Mouse (Mus musculus) spleen, embryonic (tissue): ENCODE results near the gene Taf4.

Experiments
- CTCF ChIA-PET: fragments of 350-600 bp; sonication (Branson Sonifier 250); formaldehyde crosslinking; loops from one replicate; lab custom pipeline; 2022; lab: Charles Lee

Taf4 gene

DNA sequence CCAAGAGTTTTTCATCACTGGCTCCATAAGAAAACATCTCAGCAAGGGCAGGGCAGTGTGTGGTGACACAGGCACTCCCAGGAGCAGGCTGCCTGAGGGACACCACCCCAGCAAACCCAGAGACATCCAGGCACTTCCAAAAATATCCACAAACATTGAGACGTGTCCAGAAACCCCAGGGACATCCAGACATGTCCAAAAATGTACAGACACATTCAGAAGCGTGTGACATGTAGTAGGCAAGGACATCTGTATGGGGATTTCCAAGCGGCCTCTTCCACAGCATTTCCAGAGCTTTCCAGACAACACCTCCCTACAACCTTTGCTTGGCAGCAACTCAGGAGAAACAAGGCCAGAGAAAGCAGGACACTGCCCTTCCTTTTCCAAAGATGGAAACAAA lies 108.8 kb downstream of the Taf4 start:
- CTCF ChIA-PET = no interaction called here

DNA sequence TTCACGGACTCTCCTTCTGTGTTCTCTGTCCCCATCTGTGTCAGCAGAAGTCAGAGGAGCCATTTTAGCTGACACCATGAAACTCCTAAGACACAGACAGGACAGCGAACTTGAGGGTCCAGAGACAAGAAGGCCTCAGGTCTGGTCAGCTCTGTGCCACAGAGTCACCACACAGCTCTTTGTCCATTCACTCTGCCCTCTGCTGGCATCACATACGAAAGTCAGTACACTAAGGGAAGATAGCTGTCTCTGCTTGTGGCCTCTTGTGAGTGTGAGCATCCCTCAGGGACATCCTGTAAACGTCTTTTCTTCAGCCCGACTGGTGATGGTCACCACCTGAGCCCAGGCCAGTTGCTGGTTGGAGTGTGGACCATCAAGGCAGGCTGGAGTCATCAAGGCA lies 111.3 kb downstream of the Taf4 start:
- CTCF ChIA-PET = no interaction called here

GRCm38 (mm10) chr2:179863266-179863665 lies 113.2 kb downstream of the Taf4 start:
- CTCF ChIA-PET = no interaction called here

DNA sequence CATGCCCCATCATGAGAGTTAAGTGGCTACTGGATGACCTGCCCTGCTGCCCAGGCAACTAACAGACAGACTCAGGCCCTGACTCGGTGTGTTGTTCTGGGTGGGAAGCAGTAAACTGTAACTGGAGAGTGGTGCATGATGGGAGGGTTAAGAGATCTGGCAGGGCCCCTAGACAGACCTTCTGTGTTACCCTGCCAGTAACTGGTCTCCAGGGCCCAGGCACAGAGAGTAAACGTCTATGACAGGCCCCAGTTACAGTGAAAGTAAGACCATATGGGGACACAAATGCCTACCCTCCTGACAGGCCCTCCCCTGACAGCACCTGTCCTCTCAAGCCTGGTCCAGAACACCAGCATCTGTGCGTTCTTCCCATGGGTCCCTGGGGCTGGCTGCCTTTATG lies 113.8 kb downstream of the Taf4 start:
- CTCF ChIA-PET = no interaction called here
